In the genomic region with DNA sequence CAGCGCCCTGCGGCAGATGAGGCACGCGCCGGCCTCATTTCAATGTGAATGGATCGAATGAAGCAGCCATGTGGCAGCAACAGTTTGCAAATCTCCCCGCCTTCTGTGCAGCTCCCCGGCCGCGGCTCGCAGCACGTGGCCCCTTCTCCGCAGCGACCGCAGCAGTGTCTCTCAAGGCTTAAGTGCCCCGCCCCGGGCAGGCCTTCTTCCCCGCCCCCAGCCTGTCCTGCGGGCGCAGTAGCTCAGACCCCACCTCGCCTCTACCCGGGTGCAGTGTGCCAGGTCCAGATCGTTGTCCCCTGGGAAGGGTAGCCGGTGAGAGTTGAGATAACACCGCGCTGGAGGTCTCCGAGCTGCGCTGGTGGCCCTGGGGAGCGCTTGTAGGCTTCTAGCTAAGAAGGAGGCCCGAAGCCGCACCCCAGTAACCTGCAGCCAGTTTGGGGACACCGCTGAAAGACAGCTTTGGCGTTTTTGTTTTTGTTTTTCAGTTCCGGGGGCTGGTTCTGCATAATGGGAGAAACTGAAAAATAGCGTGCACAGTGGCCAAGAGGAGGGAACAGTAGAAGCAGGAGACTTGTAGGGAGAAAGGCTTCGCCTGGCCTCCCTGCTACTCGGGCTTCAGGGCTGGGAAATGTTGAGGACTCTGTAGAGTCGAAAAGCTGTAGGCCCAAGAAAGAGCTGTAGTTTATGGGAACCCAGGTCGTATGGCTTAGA, we compare ENCODE assay signal across 8 mouse cellular contexts. TPM values are rescaled to one million over a fixed set of nuclear protein-coding genes. Genes with fewer than 3 reads are reported as not detected.
A peak's percentile ranks its signal among the peaks of the same experiment; 100 is the strongest.
DNase-seq lines count a peak whose midpoint lies in the region; ATAC-seq lines count a peak whose summit lies in the region.

No protein-coding gene starts in this region.

- peaks cover 62% of the 10 kb centered on the region for H3K27me3 ChIP-seq in heart, embryonic 16.5 days (ENCODE audit: control insufficient read depth, insufficient read depth, low read length)
- H3K27me3 ChIP-seq in midbrain, embryonic 14.5 days (ENCODE audit: control insufficient read depth, insufficient read depth, low read length) = peaks cover 85% of the 10 kb centered on the region

- peaks cover 34% of the 10 kb centered on the region for H3K4me1 ChIP-seq in heart, embryonic 16.5 days (ENCODE audit: control insufficient read depth, insufficient read depth, low read length)
- H3K4me1 ChIP-seq in midbrain, embryonic 14.5 days (ENCODE audit: control insufficient read depth, insufficient read depth, low read length) = peaks cover 45% of the 10 kb centered on the region

- WGBS in heart, embryonic 16.5 days = 14% methylated on average over 39 of the region's 39 CpGs
- 1% methylated on average over 39 of the region's 39 CpGs for WGBS in midbrain, embryonic 14.5 days

- intact Hi-C loops in left cerebral cortex, postnatal 14 days (cut with DNase I) = no loop called here

- peak overlapping the region; percentile 57 for H3K9ac ChIP-seq in heart, embryonic 16.5 days (ENCODE audit: low read length)
- H3K9ac ChIP-seq in midbrain, embryonic 14.5 days (replicated peaks; ENCODE audit: low read length) = peak overlapping the region; percentile 39; the same call in 1 of the 2 replicates

- peak overlapping the region; percentile 74 for H3K4me2 ChIP-seq in heart, embryonic 16.5 days (ENCODE audit: low read depth, low read length)
- H3K4me2 ChIP-seq in midbrain, embryonic 14.5 days (ENCODE audit: low read length) = peak overlapping the region; percentile 68

- no peaks in the 10 kb centered on the region for H3K36me3 ChIP-seq in heart, embryonic 16.5 days (ENCODE audit: control insufficient read depth, insufficient read depth)
- H3K36me3 ChIP-seq in midbrain, embryonic 14.5 days (ENCODE audit: control insufficient read depth, insufficient read depth, low read length) = no peaks in the 10 kb centered on the region

- H3K4me3 ChIP-seq in heart, embryonic 16.5 days (ENCODE audit: low read length) = peak overlapping the region; percentile 51
- peak overlapping the region; percentile 30 for H3K4me3 ChIP-seq in midbrain, embryonic 14.5 days (replicated peaks; ENCODE audit: low read depth, low read length)

- H3K27ac ChIP-seq in heart, embryonic 16.5 days (ENCODE audit: low read length) = 0 out of 2 replicates have a peak overlapping the region, but pooled peaks have one; percentile 18
- H3K27ac ChIP-seq in midbrain, embryonic 14.5 days (replicated peaks; ENCODE audit: low read depth, low read length) = no peak overlapping the region

- peak; percentile 52 for DNase-seq in adrenal gland, postnatal 10 days
- DNase-seq in adrenal gland, postnatal 25 days = no peak
- peak; percentile 35 to 36 for DNase-seq in spleen, postnatal 36 days (ENCODE audit: low spot score in 2 of 2)
- DNase-seq in spleen, adult 12 weeks (ENCODE audit: low spot score) = no peak
- DNase-seq in left cerebral cortex, postnatal 14 days (ENCODE audit: low spot score in 2 of 2) = peak; percentile 69 to 70
- DNase-seq in midbrain, embryonic 14.5 days = peak; percentile 87

- ATAC-seq in heart, embryonic 16.5 days (replicated peaks; ENCODE audit: extremely low read depth, insufficient read depth, low FRiP score) = peak; percentile 23; the same call in 1 of the 2 replicates
- ATAC-seq in midbrain, embryonic 14.5 days (ENCODE audit: low FRiP score, low TSS enrichment) = no peak; the same call in 1 of the 2 replicates
- no peak for ATAC-seq in inflammation-experienced regulatory T-cells, adult 6 months

- no peaks in the 10 kb centered on the region for H3K9me3 ChIP-seq in heart, embryonic 16.5 days (replicated peaks; ENCODE audit: control insufficient read depth, low read length)
- H3K9me3 ChIP-seq in midbrain, embryonic 14.5 days (ENCODE audit: control insufficient read depth, low read length) = no peaks in the 10 kb centered on the region

RNA-seq across cellular contexts. Expression of a gene that starts 2.8 kb away (rescaled TPM):
- total RNA-seq in adrenal gland, postnatal 10 days (2021) = 10 to 100 TPM; 16.4 to 18.4 TPM
- 8.0 and 12.9 TPM in 2 replicates for total RNA-seq in adrenal gland, postnatal 25 days (2021)
- 14.1 TPM in 2 replicates for polyA plus RNA-seq in heart, embryonic 16.5 days (2015; fragmentation: Nextera tagmentation; extraction: Ambion mirVana)
- 1 to 10 TPM; 4.0 to 5.0 TPM for total RNA-seq in left cerebral cortex, postnatal 14 days (2021)
- 4.0 and 4.4 TPM in 2 replicates for polyA plus RNA-seq in midbrain, embryonic 14.5 days (2014; fragmentation: Nextera tagmentation; extraction: Ambion mirVana)
- not detected for polyA plus RNA-seq in inflammation-experienced regulatory T-cells, adult 6 months (2017; shearing (Covaris generic))

RNA-seq across cellular contexts. Expression of a gene that starts 28.3 kb away (rescaled TPM):
- total RNA-seq in adrenal gland, postnatal 10 days (2021) = 1 to 10 TPM; 2.4 to 5.8 TPM
- 5.0 and 10.2 TPM in 2 replicates for total RNA-seq in adrenal gland, postnatal 25 days (2021)
- polyA plus RNA-seq in heart, embryonic 16.5 days (2015; fragmentation: Nextera tagmentation; extraction: Ambion mirVana) = 0.42 and 0.50 TPM in 2 replicates
- total RNA-seq in left cerebral cortex, postnatal 14 days (2021) = 1 to 10 TPM; 8.9 to 9.0 TPM
- 5.0 and 8.4 TPM in 2 replicates for polyA plus RNA-seq in midbrain, embryonic 14.5 days (2014; fragmentation: Nextera tagmentation; extraction: Ambion mirVana)
- polyA plus RNA-seq in inflammation-experienced regulatory T-cells, adult 6 months (2017; shearing (Covaris generic)) = not detected

RNA-seq across cellular contexts. Expression of a gene that starts 34.2 kb away (rescaled TPM):
- 10 to 100 TPM; 16.0 to 17.7 TPM for total RNA-seq in adrenal gland, postnatal 10 days (2021)
- total RNA-seq in adrenal gland, postnatal 25 days (2021) = 18.5 and 21.1 TPM in 2 replicates
- polyA plus RNA-seq in heart, embryonic 16.5 days (2015; fragmentation: Nextera tagmentation; extraction: Ambion mirVana) = 13.3 and 13.6 TPM in 2 replicates
- 10 to 100 TPM; 40.2 to 40.5 TPM for total RNA-seq in left cerebral cortex, postnatal 14 days (2021)
- polyA plus RNA-seq in midbrain, embryonic 14.5 days (2014; fragmentation: Nextera tagmentation; extraction: Ambion mirVana) = 19.3 and 22.6 TPM in 2 replicates
- 1 to 10 TPM; 5.5 to 6.1 (median 5.9) TPM for polyA plus RNA-seq in inflammation-experienced regulatory T-cells, adult 6 months (2017; shearing (Covaris generic))

RNA-seq across cellular contexts. Expression of a gene that starts 51.7 kb away (rescaled TPM):
- under 1 TPM; 0.27 to 0.36 TPM for total RNA-seq in adrenal gland, postnatal 10 days (2021)
- 0.49 TPM in 1 of 2 replicates, not detected in the other for total RNA-seq in adrenal gland, postnatal 25 days (2021)
- 1.0 and 1.3 TPM in 2 replicates for polyA plus RNA-seq in heart, embryonic 16.5 days (2015; fragmentation: Nextera tagmentation; extraction: Ambion mirVana)
- 1 to 10 TPM; 9.5 to 9.9 TPM for total RNA-seq in left cerebral cortex, postnatal 14 days (2021)
- polyA plus RNA-seq in midbrain, embryonic 14.5 days (2014; fragmentation: Nextera tagmentation; extraction: Ambion mirVana) = 19.9 and 27.1 TPM in 2 replicates
- under 1 TPM in 1 of 3 experiments, not detected in 2; 0.57 TPM for polyA plus RNA-seq in inflammation-experienced regulatory T-cells, adult 6 months (2017; shearing (Covaris generic))

Comparison
In these comparisons a context has a peak if more than half of its experiments do, and no peak if none do; other contexts are left out.
1. DNase-seq: peak in adrenal gland, postnatal 10 days (single experiment), spleen, postnatal 36 days (2 of 2), left cerebral cortex, postnatal 14 days (2 of 2) and midbrain, embryonic 14.5 days (single experiment); none in adrenal gland, postnatal 25 days (single experiment) and spleen, adult 12 weeks (single experiment).